Mouse (Mus musculus) liver, adult 2 months (tissue): ENCODE results near the gene Dhrs13.

Experiments
- CTCF ChIP-seq: fragments of 200-500 bp; IDR thresholded peaks from 2 replicates; pipeline ENCODE4 v1.5.1; 2011; ENCODE audit warnings: low read depth, low read length, control low read depth
- POLR2A ChIP-seq: fragments of 200-500 bp; IDR thresholded peaks from 2 replicates; pipeline ENCODE4 v1.6.1; 2011; ENCODE audit warnings: low read length, control low read depth; ENCODE audit not compliant: insufficient read depth; ENCODE audit errors: extremely low read depth

GRCm38 (mm10) chr11:77989071-77989690 is 42.9 kb upstream of the Dhrs13 start:
- TF ChIP-seq POLR2A (no peak), CTCF (no peak)
